Mouse (Mus musculus) urinary bladder, adult 18-20 months (tissue): ENCODE results near the gene Rnf144b.

Experiments
- DNase-seq, 2 experiments: peaks; one replicate each; pipeline ENCODE4 v3.0.0; 2022; ENCODE audit warnings: low spot score in 2 of 2, mixed read lengths in 2 of 2

Rnf144b gene

GRCm38 (mm10) chr13:47124986-47125385, 2.5 kb downstream of the Rnf144b start:
- DNase-seq: no peak

GRCm38 (mm10) chr13:47125595-47125994, 3.1 kb downstream of the Rnf144b start:
- DNase-seq: no peak

- DNase-seq: no peak
Measured at GRCm38 (mm10) chr13:47129090-47129489, 6.6 kb downstream of the Rnf144b start.

- DNase-seq: no peak
Measured at GRCm38 (mm10) chr13:47133058-47133457, 10.6 kb downstream of the Rnf144b start.

GRCm38 (mm10) chr13:47134836-47135235, 12.4 kb downstream of the Rnf144b start:
- DNase-seq: no peak

- DNase-seq: no peak
Measured at GRCm38 (mm10) chr13:47135741-47136140, 13.3 kb downstream of the Rnf144b start.

- no peak for DNase-seq
Measured at GRCm38 (mm10) chr13:47142764-47143163, 20.3 kb downstream of the Rnf144b start.

GRCm38 (mm10) chr13:47145939-47146338, 23.5 kb downstream of the Rnf144b start:
- DNase-seq: no peak

- DNase-seq: no peak
Measured at GRCm38 (mm10) chr13:47146388-47146787, 23.9 kb downstream of the Rnf144b start.

- DNase-seq: no peak
Measured at GRCm38 (mm10) chr13:47148573-47148972, 26.1 kb downstream of the Rnf144b start.

GRCm38 (mm10) chr13:47149993-47150392, 27.5 kb downstream of the Rnf144b start:
- no peak for DNase-seq

- no peak for DNase-seq
Measured at GRCm38 (mm10) chr13:47151060-47151459, 28.6 kb downstream of the Rnf144b start.

- DNase-seq: no peak
Measured at GRCm38 (mm10) chr13:47152390-47152789, 29.9 kb downstream of the Rnf144b start.

GRCm38 (mm10) chr13:47153206-47153605, 30.8 kb downstream of the Rnf144b start:
- DNase-seq: no peak

- no peak for DNase-seq
Measured at GRCm38 (mm10) chr13:47154866-47155265, 32.4 kb downstream of the Rnf144b start.

- DNase-seq: no peak
Measured at GRCm38 (mm10) chr13:47156841-47157240, 34.4 kb downstream of the Rnf144b start.

GRCm38 (mm10) chr13:47162001-47162400, 39.5 kb downstream of the Rnf144b start:
- no peak for DNase-seq

- DNase-seq: no peak
Measured at GRCm38 (mm10) chr13:47164732-47165131, 42.3 kb downstream of the Rnf144b start.

- DNase-seq: no peak
Measured at GRCm38 (mm10) chr13:47165261-47165660, 42.8 kb downstream of the Rnf144b start.

GRCm38 (mm10) chr13:47168484-47168883, 46.0 kb downstream of the Rnf144b start:
- DNase-seq: peak; percentile 40 to 55

GRCm38 (mm10) chr13:47170026-47170425, 47.6 kb downstream of the Rnf144b start:
- no peak for DNase-seq

- peak; percentile 73 to 79 for DNase-seq
Measured at GRCm38 (mm10) chr13:47170811-47171555, 48.5 kb downstream of the Rnf144b start.

- DNase-seq: no peak
Measured at GRCm38 (mm10) chr13:47172891-47173290, 50.4 kb downstream of the Rnf144b start.

GRCm38 (mm10) chr13:47178182-47178581, 55.7 kb downstream of the Rnf144b start:
- no peak for DNase-seq
